Mouse (Mus musculus) right cerebral cortex, postnatal 4 days (tissue): ENCODE results near the gene Creld1.
A peak's percentile ranks its signal among the peaks of the same experiment; 100 is the strongest.

Experiments used
- DNase-seq: peaks from one replicate; pipeline ENCODE4 v3.0.0-alpha.2; 2022

The Creld1 gene

DNA sequence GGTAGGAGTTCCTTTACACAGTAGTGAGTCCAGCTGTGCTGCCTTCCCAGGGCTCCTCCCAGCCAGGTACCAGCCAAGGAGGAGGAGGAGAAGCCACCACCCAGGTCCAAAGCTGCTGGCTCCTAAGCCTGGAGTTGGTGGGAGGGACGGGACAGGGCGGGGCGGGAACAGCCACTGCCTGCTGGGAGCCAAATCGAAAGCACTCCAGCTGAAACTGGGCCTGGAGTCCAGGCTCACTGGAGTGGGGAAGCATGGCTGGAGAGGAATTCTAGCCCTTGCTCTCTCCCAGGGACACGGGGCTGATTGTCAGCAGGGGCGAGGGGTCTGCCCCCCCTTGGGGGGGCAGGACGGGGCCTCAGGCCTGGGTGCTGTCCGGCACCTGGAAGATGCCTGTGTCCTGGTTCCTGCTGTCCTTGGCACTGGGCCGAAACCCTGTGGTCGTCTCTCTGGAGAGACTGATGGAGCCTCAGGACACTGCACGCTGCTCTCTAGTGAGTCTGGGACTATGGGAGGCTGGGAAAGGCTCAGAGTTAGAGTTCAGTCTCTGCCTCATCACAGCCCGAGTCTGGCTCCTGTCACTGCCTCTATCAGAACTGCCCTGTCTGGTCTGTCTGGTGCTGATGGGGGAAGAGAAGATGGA, 11.7 kb upstream of the Creld1 start, which contains the start of gene Il17rc:
Gene Il17rc, plus strand, starts transcription at position 131 of the 640 bp plus-strand sequence.
- DNase-seq: no peak

DNA sequence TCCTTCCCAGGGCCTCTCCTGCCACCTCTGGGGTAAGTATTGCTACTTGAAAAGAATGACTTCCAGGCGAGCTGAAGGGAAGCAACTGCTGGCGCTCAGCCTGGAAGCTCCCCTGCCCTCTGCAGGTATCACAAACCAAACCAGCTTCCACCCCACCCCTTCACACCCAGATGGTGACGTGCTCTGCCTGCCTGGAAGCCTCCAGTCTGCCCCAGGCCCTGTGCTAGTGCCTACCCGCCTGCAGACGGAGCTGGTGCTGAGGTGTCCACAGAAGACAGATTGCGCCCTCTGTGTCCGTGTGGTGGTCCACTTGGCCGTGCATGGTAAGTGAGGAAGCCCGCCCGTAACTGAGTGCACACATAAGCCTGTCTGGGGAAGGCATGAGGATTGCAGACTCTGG, 11.0 kb upstream of the Creld1 start:
- no peak for DNase-seq

DNA sequence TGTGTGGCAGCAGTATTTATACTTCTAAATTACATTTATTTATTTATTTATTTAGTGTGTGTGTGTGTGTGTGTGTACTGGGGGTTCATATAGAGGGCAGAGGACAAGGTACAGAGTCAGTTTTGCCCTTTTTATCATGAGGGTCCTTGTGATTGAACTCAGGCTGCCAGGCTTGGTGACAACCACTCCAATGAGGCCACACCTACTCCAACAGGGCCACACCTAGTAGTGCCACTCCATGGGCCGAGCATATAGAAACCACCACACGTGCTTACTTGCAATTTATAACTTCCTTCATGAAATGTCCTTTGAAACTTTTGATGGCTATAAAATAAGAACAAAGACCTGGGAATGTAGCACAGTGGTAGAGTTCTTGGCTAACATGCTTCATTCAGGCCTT, 9.9 kb upstream of the Creld1 start:
- no peak for DNase-seq

DNA sequence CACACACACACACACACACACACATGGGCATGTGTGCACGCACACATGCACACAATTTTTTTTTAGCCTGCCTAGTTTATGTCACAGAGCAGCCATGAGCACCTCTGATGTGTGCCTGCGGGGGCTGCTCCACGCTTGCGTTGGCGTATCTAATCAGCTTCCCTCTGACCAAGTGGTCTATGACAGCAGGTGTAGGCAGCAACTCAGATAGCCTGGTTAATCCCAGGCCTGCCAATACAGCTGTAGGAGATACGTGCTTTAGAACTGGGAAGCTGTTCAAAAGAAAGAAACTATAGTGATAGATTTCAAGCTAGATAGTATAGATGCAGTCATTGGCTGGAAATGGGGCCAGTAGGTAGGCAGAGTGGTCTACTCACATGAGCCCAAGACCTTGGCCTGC, 9.4 kb upstream of the Creld1 start:
- DNase-seq: no peak

DNA sequence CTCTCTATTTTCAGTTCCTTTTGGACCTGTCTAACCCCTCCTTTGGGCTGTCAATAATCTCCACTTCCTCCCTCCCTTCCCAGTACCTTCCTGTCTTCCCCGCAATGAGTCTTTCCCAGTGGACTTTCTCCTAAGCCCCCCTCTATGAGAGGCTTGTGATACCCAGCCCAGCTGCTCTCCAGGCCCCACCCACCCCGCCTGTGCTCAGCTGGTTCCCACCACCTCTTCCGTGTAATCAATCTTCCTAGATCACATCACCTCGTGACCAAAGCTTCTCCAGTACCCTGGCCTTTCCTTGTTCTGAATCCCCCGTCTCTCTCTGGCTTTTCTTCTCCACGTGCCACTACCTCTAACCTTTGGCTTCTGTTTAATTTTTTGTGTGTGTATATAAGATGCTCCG, 5.7 kb upstream of the Creld1 start:
- no peak for DNase-seq

DNA sequence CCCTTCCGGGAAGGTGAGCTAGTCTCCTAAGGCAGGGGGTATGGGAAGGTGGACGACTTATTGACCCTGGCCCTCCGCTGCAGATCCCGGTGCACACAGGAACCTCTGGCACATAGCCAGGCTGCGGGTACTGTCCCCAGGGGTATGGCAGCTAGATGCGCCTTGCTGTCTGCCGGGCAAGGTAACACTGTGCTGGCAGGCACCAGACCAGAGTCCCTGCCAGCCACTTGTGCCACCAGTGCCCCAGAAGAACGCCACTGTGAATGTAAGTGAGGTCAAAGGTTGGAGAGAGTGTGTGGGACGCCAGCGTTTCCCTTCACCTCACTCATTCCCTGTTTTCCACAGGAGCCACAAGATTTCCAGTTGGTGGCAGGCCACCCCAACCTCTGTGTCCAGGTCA, 4.2 kb upstream of the Creld1 start:
- no peak for DNase-seq

DNA sequence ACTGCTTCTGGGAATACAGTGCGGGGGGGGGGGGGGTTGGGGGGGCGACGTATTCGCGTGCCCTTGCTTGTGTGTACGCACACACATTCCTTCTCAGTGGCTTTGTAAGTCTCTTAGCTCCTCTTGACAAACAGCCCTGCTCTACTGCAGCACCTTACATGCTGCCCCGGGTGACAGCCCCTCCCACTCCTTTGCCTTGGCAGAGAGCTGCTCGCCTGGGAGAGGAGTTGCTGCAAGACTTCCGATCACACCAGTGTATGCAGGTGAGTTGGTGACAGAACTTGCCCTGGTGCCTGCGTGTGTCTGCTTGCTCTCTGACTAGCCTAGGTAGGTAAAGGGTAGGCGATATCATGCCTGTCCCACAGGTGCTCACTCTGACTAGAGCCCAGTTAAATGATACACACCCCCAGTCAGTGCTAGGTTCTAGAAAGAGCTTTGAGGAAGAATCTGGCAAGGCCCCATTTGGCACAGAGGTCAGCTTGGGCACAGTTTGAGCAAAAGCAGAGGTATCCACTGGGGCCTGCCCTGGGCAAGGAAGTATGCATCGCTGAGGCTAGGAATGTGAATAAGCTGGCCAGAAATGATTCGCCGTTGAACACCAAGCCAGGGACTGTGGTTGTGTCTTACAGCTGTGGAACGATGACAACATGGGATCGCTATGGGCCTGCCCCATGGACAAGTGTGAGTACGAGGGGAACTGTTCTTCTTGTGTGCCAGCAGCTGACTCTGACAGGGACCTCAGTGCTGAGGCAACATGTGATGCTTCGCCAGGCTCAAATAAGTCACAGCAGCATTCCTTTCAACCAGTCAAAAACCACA, 2.3 kb upstream of the Creld1 start:
- DNase-seq: no peak

DNA sequence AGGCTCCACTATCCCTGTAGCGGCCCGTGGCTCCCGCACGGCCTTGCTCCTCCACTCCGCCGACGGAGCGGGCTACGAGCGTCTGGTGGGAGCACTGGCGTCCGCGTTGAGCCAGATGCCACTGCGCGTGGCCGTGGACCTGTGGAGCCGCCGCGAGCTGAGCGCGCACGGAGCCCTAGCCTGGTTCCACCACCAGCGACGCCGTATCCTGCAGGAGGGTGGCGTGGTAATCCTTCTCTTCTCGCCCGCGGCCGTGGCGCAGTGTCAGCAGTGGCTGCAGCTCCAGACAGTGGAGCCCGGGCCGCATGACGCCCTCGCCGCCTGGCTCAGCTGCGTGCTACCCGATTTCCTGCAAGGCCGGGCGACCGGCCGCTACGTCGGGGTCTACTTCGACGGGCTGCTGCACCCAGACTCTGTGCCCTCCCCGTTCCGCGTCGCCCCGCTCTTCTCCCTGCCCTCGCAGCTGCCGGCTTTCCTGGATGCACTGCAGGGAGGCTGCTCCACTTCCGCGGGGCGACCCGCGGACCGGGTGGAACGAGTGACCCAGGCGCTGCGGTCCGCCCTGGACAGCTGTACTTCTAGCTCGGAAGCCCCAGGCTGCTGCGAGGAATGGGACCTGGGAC, 509 bp upstream of the Creld1 start:
- DNase-seq: peak; percentile 49

DNA sequence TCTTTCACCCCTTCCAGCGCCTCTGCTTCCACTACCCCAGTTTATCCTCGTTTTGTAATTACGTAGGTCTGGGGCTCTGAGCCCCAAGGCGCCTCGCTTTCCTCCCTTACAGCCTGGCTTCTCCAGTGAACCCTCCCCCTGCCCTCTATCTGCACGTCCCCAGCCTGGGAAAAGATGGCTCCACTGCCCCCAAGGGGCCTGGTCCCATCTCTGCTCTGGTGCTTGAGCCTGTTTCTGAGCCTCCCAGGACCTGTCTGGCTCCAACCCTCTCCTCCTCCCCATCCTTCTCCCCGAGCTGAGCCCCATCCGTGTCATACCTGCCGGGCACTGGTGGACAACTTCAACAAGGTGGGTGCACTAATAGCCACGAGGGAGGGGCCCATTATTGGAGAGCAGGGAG, 632 bp downstream of the Creld1 start:
- peak; percentile 44 for DNase-seq

DNA sequence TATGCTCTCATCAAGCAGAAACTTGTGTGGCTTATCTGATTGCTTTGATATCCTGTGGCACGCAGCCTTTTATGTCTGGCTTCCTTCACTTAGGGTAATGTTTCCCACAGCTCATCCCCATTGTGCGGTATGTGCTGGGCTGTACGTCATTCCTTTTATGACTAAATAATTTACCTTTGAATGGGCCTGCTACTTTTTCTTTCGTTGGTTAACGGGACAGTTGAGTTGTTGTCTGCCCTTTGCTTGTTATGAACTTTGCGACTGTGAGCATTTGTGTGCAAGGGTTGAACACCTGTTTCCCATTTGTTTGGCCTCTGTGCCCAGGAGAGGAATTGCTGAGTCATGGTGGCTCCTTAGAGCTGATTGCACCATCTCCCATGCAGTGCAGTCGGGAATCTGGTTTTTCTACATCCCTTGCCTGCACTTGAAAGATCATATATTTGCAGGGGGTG, 4.1 kb downstream of the Creld1 start:
- no peak for DNase-seq

DNA sequence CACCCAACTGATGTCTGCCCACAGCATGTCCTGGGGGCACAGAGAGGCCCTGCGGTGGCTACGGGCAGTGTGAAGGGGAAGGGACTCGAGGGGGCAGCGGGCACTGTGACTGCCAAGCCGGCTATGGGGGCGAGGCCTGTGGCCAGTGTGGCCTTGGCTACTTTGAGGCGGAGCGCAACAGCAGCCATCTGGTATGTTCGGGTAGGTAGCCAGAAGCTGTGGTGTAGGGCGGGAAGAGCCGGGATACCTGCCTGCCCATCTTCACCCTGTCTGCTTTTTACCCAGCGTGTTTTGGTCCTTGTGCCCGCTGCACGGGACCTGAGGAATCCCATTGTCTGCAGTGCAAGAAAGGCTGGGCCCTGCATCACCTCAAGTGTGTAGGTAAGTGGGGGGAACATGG, 6.3 kb downstream of the Creld1 start:
- no peak for DNase-seq

DNA sequence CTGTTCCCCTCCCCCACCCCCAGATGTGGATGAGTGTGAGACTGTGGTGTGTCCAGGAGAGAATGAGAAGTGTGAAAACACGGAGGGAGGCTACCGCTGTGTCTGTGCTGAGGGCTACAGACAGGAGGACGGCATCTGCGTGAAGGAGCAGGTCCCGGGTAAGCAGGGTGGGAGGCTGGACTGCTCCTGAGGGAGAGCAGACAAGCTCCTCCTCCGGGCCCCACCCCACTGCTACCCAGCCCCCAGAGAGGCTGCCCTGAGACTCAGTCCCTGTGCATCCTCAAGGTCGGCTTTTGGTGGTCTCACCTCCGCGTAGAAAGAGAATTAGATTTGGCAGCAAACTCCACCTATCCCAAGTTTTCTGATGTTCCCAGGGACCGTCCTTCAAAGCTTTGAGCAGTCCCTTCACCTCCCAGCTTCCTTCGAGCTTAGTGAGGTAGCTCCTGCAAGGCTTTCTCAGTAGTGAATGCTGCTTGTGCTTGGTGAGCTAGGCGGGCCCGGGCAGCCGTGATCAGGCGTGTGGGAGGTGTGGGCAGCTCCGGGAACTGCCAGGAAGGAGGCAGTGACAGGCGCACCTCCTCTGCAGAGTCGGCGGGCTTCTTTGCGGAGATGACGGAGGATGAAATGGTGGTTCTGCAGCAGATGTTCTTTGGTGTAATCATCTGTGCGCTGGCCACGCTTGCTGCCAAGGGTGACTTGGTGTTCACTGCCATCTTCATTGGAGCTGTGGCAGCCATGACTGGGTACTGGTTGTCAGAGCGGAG, 9.2 kb downstream of the Creld1 start:
- no peak for DNase-seq

DNA sequence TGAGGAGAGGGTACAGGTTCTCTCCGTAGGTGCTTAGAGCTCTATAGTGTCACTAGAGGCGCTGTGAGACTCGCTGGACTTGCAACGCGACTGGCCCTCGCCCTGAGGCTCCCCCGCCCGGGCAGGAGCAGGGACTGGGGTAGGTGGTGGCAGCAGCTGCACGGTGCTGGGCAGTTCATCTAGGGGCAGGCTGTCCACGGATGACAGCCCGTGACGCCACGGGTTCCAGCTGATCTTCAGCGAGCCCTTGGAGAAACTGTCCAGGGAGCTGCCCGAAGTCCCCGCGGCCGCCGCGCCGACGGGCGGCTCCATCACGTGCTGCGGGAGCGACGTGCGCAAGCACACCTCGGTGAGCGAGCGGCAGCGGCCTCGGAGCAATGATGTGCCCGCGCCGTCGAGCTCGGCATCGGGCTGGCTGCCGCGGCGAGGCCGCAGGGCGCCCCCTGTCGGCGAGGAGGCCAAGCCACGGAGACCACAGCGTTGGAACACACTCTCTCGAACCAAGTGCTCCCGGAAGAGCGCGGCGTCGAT, 11.2 kb downstream of the Creld1 start:
- DNase-seq: peak; percentile 78

DNA sequence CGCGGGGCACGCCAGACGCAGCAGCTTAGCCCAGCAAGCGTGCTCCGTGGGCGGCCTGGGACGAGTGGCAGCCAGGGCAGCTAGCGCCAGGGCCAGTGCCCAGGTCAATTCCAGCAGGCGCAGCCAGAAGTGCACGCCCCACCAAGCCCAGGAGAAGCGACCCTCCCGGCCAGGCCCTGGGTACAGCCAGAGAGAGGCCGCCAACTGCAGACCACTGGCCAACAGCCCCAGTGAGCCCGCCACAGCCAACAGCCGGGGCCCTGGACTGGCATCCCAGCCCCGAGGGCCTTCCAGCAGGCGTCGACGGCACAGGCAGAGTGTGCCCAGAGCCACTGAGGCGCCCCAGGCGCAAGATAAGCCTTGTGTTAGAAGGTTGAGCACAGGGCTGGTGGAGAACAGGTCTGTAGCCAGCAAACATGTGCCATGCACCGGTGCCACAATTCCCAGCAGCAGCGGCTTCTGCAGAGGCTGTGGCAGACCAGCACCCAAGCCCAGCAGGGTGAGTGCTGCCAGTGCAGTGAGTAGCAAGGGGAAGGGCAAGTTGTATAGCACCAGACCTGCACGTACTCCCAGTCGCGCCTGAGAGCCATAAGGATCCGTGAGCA, 12.1 kb downstream of the Creld1 start:
- no peak for DNase-seq

DNA sequence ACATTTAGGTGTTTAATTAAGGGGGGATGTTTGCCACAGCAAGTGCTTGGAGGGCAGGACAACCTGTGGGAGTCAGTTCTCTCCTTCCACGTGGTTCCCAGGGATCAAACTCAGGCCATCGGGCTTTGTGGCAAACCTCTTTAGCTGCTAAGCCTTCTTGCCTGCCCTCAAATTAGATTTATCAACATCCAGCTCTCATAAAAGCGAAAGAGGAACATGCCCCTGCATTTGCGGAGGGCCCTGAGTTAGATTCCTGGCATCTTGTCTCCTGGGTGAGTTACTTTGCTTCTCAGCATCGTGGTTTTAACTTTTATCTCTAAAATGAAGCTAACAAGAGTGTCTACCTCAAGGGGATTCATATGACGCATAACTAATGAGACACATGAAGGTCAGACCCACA, 16.2 kb downstream of the Creld1 start:
- DNase-seq: no peak

DNA sequence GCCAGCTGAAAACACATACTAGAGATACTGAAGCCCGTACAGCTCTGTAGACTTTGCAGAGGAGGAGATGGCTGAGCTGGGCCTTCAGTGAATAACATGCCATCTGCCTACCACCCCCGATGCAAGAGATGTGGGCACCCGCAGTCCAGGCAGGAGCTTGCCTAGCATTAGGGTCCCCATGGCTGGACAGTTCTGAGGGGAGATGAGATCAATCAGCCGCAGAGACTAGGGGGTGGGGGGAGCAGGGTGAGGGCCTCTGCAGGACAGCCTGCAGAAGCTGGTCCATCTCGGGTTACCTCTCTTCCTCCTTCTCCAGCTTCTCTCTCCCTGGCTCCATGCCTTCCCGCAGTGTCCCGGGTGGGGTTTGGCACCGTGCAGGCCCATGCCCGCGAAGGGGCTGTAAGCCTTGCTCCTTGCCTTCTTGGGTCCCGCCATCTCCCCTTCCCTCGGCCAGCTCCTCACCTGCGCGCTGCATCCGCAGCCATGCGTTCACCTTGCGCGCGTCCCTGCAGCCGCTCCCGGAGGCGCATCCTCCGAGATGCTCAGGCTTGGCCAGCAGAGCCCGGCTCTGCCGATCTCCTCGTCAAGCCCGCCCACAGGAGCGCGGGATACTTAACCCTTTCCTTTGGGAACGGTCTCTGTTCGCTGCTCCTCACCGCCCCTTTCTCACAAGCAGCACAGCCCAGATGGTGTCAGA, 18.4 kb downstream of the Creld1 start, which contains the start of gene Prrt3:
Gene Prrt3, minus strand, starts transcription at position 544 of the 697 bp plus-strand sequence.
- DNase-seq: peak; percentile 69

DNA sequence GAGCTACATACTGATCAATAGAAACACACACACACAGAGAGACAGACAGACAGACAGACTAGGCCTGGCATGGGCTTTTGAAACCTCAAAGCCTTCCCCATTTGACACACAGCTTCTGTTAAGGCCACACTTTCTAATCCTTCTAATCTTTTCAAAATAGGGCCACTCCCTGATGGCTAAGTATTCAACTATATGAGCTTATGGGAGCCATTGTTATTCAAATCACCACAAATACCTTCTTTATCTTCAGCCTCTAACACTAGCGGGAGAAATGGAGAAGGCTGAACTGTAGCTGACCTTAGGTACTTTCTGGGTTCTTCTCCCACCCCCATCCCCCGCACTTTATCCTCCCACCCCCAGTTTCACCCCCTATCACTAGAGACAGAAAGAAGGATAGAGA, 19.7 kb downstream of the Creld1 start:
- DNase-seq: no peak

DNA sequence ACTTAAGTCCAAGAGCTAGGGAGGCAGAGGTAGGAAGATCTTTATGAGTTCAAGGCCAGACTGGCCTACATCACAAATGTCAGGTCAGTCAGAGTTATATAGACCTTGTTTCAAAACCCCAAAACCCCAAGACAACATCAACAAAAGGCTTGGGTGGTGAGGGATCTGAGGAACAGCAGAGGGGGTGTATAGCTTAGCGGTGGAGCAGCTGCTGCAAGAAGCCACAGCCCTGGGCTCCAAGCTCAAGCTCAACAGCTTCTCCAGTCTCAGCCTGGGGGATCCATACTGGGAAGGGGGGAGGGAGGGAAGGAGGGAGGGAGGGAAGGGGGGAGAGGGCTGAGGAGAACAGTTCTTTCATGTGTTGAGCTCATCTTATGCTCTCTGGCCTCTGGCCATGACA, 22.6 kb downstream of the Creld1 start:
- no peak for DNase-seq

DNA sequence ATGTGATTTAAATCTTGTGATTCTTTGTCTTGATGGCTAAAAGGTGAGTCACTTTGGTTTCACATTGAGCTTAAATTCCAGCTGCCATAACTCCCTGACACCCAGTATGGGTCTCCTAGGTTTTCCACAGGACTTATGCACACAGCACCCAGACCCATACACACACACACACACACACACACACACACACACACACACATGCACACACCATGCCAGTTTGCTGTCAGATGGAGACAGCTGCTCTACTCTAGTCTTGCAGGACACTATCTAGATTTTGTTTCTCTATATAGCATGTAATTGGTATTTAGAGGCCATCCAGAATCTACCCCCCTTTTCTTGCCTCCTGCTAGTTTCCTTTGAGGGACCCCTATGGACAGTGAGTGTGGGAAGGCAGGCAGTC, 24.0 kb downstream of the Creld1 start:
- DNase-seq: no peak

DNA sequence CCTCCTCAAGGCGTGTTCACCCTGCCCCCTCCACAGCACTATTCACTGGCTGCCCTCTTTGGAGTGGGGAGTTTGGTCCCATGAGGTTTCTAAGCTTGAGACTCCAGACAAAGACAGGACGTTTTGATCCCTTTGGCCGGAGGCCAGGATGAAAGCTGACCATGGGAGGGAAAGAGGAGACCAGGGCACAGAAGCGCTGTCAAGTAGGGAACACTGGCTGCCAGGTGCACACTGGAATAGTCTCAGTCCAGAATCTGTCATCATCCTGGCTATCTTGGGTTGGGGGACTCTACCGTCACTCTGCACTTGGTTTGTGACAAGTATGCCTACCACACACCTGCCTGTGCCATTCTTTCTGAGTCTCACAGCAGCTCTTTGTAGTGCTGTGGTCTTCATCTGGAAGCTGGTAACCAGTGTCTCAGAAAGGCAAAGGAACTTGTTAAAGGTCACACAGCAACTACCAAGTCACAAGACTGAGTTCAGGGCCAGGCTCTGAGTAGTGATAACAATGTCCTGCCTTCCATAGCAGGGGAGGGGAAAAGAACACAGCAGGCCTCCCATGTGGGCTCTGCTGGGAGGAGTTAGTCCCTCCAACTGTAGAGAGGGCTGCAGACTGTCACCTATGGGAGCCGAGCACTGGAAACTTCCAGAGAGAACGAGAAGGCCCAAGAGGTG, 25.3 kb downstream of the Creld1 start:
- no peak for DNase-seq

DNA sequence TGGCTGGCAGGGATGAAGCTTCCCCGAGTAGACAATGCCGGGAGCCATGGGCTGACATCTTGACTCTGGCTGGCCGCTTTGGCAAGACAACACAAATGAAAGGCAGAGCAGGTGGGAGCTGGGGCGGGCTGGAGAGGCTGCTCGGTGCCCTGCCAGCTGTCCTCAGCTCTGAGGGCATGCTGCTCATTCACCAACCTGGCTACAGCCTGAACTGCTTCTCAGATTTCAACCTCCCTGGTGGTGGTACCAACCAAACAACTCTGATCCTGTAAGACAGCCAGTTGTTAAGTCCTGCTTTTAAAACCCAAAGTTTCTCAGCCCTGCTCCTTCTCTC, 25.8 kb downstream of the Creld1 start:
- no peak for DNase-seq
